Mouse (Mus musculus) stomach, postnatal 0 days (tissue): ENCODE data around the gene Eif2b5. TPM values are rescaled to one million over a fixed set of nuclear protein-coding genes. Genes with fewer than 3 reads are reported as not detected.

ENCODE experiments used
- ATAC-seq: fragments of 200-750 bp; cut with Nextera tagmentation; 2 replicates; pipeline ENCODE4 v1.8.0; 2017; ENCODE audit not compliant: low FRiP score, low TSS enrichment
- DNase-seq: peaks from one replicate; pipeline ENCODE4 v3.0.0-alpha.2; 2016; ENCODE audit warnings: low spot score
- H3K27ac ChIP-seq: fragments of 300-500 bp; sonication (generic); replicated peaks from 2 replicates; pipeline ENCODE4 v1.5.1; 2014; ENCODE audit warnings: mild to moderate bottlenecking, control low read depth
- H3K27me3 ChIP-seq: fragments of 300-500 bp; sonication (generic); 2 replicates; pipeline ENCODE4 v1.6.1; 2014; ENCODE audit warnings: low read length; ENCODE audit not compliant: control insufficient read depth, insufficient read depth
- H3K36me3 ChIP-seq: fragments of 300-500 bp; sonication (generic); 2 replicates; pipeline ENCODE4 v1.6.1; 2014; ENCODE audit warnings: low read length, mixed read lengths; ENCODE audit not compliant: control insufficient read depth, insufficient read depth
- H3K4me1 ChIP-seq: fragments of 300-500 bp; sonication (generic); replicated peaks from 2 replicates; pipeline ENCODE4 v1.6.1; 2014; ENCODE audit warnings: antibody characterized with exemption; ENCODE audit not compliant: control insufficient read depth, insufficient read depth
- H3K4me2 ChIP-seq: fragments of 300-500 bp; sonication (generic); replicated peaks from 2 replicates; pipeline ENCODE4 v1.6.1; 2014; ENCODE audit warnings: low read depth, mild to moderate bottlenecking, control low read depth, moderate library complexity
- H3K4me3 ChIP-seq: fragments of 300-500 bp; sonication (generic); 2 replicates; pipeline ENCODE4 v1.5.1; 2014; ENCODE audit warnings: low read depth, low read length, control low read depth
- H3K9ac ChIP-seq: fragments of 300-500 bp; sonication (generic); 2 replicates; pipeline ENCODE4 v1.6.1; 2014; ENCODE audit warnings: mild to moderate bottlenecking, low read length, control low read depth, mixed read lengths
- H3K9me3 ChIP-seq: fragments of 300-500 bp; sonication (generic); 2 replicates; pipeline ENCODE4 v1.6.1; 2016; ENCODE audit warnings: low read length; ENCODE audit not compliant: control insufficient read depth
- CTCF ChIP-seq: IDR thresholded peaks from 2 replicates; pipeline ENCODE4 v1.5.1; 2016; ENCODE audit warnings: antibody characterized with exemption, low read depth, mild to moderate bottlenecking, moderate library complexity
- EP300 ChIP-seq: optimal IDR thresholded peaks from 2 replicates; pipeline ENCODE3; 2016; ENCODE audit warnings: antibody characterized with exemption
- WGBS: fragments of 180-500 bp; shearing (Covaris S2); extraction: QIAGEN DNeasy Blood & Tissue Kit; methylation state at CpG from one replicate; pipeline ENCODE4 v1.1.7; 2014; 5-methylcytosine and 5-hydroxymethylcytosine counted together
- polyA plus RNA-seq: library from polyadenylated mRNA; unstranded; fragments of >200 nt; fragmentation: Nextera tagmentation; extraction: Ambion mirVana; gene quantifications from 2 replicates; pipeline ENCODE4 v1.2.1, GENCODE M21; 2015

Gene Eif2b5
- polyA plus RNA-seq, 1 experiment from 2014 or later, result 58.2 TPM

- 82% methylated on average over 7 of the region's 7 CpGs for WGBS
- no peaks in the 10 kb centered on the region for H3K27me3 ChIP-seq
- peaks cover 27% of the 10 kb centered on the region for H3K36me3 ChIP-seq
- no peak overlapping the region for H3K9ac ChIP-seq
- H3K9me3 ChIP-seq, result no peaks in the 10 kb centered on the region
- no peaks in the 10 kb centered on the region for H3K4me1 ChIP-seq
- no peak for ATAC-seq
- no peak overlapping the region for H3K4me2 ChIP-seq
- no peak overlapping the region for H3K27ac ChIP-seq
- TF ChIP-seq EP300 (no peak), CTCF (no peak)
- DNase-seq, result no peak
- no peak overlapping the region for H3K4me3 ChIP-seq
These were observed 12.7 kb downstream of the Eif2b5 start for GRCm38 (mm10) chr16:20511277-20511847.

- TF ChIP-seq CTCF, result no peak
- no peak for TF ChIP-seq EP300
- ATAC-seq (no peak), DNase-seq (no peak)
- peak overlapping the region; percentile 89 for H3K4me2 ChIP-seq
- H3K4me1 ChIP-seq, result 0 out of 2 replicates have a peak, but pooled peaks cover 4% of the 10 kb centered on the region
- no peaks in the 10 kb centered on the region for H3K27me3 ChIP-seq
- H3K27ac ChIP-seq, result peak overlapping the region; percentile 97; the same call in 1 of the 2 replicates
- H3K9me3 ChIP-seq, result no peaks in the 10 kb centered on the region
- H3K36me3 ChIP-seq, result peaks cover 2% of the 10 kb centered on the region; the same call in 1 of the 2 replicates
- H3K9ac ChIP-seq, result peak overlapping the region; percentile 98
- peak overlapping the region; percentile 95 for H3K4me3 ChIP-seq
These were observed 17.4 kb downstream of the Eif2b5 start for GRCm38 (mm10) chr16:20516032-20516431.

- TF ChIP-seq CTCF (peak; percentile 67), EP300 (no peak)
- no peaks in the 10 kb centered on the region for H3K9me3 ChIP-seq
- peaks cover 3% of the 10 kb centered on the region; the same call in 1 of the 2 replicates for H3K36me3 ChIP-seq
- H3K27ac ChIP-seq, result peak within 1 kb of the TSS; percentile 97
- 0 out of 2 replicates have a peak, but pooled peaks cover 4% of the 10 kb centered on the region for H3K4me1 ChIP-seq
- no peaks in the 10 kb centered on the region for H3K27me3 ChIP-seq
- DNase-seq (peak; percentile 96), ATAC-seq (peak; percentile 97)
- peak within 1 kb of the TSS; percentile 89 for H3K4me2 ChIP-seq
- H3K9ac ChIP-seq, result peak within 1 kb of the TSS; percentile 98
- H3K4me3 ChIP-seq, result peak within 1 kb of the TSS; percentile 95
- under 1% methylated on average over 37 of the region's 55 CpGs for WGBS
These were observed 18.1 kb downstream of the Eif2b5 start, which contains the start of gene Dvl3 for GRCm38 (mm10) chr16:20516726-20517201. Gene Dvl3 (plus strand): TSS chr16:20516982.

GRCm38 (mm10) chr16:20517216-20517615 is 18.6 kb downstream of the Eif2b5 start:
- 2% methylated on average over 26 of the region's 26 CpGs for WGBS
- H3K4me1 ChIP-seq, result 0 out of 2 replicates have a peak, but pooled peaks cover 4% of the 10 kb centered on the region

GRCm38 (mm10) chr16:20517701-20518374 is 19.2 kb downstream of the Eif2b5 start:
- 0% methylated on average over 6 of the region's 6 CpGs for WGBS
- Histone ChIP-seq H3K4me1 (0 out of 2 replicates have a peak, but pooled peaks cover 4% of the 10 kb centered on the region), H3K4me2 (peak overlapping the region; percentile 89), H3K9ac (peak overlapping the region; percentile 98), H3K27ac (peak overlapping the region; percentile 97), H3K9me3 (no peaks in the 10 kb centered on the region), H3K4me3 (peak overlapping the region; percentile 95), H3K27me3 (no peaks in the 10 kb centered on the region), H3K36me3 (peaks cover 3% of the 10 kb centered on the region; the same call in 1 of the 2 replicates)
- peak; percentile 50 for DNase-seq
- ATAC-seq, result peak; percentile 24
- TF ChIP-seq EP300, result no peak

More at GRCm38 (mm10) chr16:20517216-20517615, 18.6 kb downstream of the Eif2b5 start:
- Histone ChIP-seq H3K9me3 (no peaks in the 10 kb centered on the region), H3K36me3 (peaks cover 3% of the 10 kb centered on the region; the same call in 1 of the 2 replicates), H3K27me3 (no peaks in the 10 kb centered on the region), H3K9ac (peak overlapping the region; percentile 98), H3K27ac (peak overlapping the region; percentile 97), H3K4me2 (peak overlapping the region; percentile 89), H3K4me3 (peak overlapping the region; percentile 95)
- no peak for DNase-seq
- ATAC-seq, result peak; percentile 4
- no peak for TF ChIP-seq EP300
- no peak for TF ChIP-seq CTCF

GRCm38 (mm10) chr16:20523886-20524285 is 25.3 kb downstream of the Eif2b5 start:
- no peak for ATAC-seq
- Histone ChIP-seq H3K27me3 (no peaks in the 10 kb centered on the region), H3K27ac (no peak overlapping the region), H3K9me3 (no peaks in the 10 kb centered on the region), H3K4me1 (no peaks in the 10 kb centered on the region), H3K4me3 (no peak overlapping the region), H3K36me3 (peaks cover 46% of the 10 kb centered on the region), H3K4me2 (no peak overlapping the region), H3K9ac (no peak overlapping the region)
- no peak for DNase-seq
- 86% methylated on average over 10 of the region's 10 CpGs for WGBS
- TF ChIP-seq CTCF, result no peak
- no peak for TF ChIP-seq EP300
